ENCODE assay signal across 8 mouse cellular contexts in the genomic region with DNA sequence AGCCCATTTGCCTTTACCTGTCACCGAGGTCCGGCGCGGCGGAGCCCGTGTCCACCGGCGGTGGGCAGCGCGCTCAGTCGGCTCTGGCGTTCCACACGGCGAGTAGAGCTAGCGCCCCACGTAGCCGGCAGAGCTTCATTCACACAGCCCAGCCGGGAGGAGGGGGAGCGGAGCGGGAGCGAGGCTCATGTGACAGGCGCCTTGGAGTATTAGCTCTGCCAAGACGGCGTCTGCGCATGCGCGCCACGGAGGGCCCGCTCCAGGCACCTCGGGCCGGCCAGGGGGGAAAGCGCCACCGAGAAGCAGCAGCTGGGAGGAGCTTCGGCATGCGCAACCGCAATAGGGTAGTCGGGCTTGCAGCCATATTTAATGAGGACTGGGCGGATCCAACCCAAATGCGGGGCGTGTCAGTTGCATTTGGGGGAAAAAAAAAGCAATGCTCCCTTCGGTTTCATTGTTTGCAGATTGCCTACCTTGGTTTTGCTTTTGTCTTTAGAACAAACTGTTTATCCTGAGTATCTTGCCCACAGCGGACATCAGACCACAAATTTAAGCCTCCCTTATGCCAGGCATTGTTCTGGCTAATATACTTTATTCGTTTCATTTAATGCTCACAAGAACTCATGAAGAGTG. TPM values are rescaled to one million over a fixed set of nuclear protein-coding genes. Genes with fewer than 3 reads are reported as not detected.
DNase-seq lines count a peak whose midpoint lies in the region; ATAC-seq and TF ChIP-seq lines count a peak whose summit lies in the region.

A gene (minus strand): TSS at position 270 of the 633 bp plus-strand sequence.

- TF ChIP-seq EP300 in MEL (IDR thresholded peaks at IDR 0.05; ENCODE audit: low read depth in 1 of 2, low read length in 2 of 2) = no peak

- TF ChIP-seq RAD21 in MEL (IDR thresholded peaks at IDR 0.05; ENCODE audit: low read depth, low read length) = no peak

- TF ChIP-seq POLR2A in MEL (IDR thresholded peaks at IDR 0.05; ENCODE audit: control insufficient read depth in 1 of 2, insufficient read depth in 1 of 2, low read depth in 1 of 2, low read length in 2 of 2, poor library complexity in 1 of 2) = peak; percentile 69 to 74
- TF ChIP-seq POLR2A in cerebellum, adult 2 months (IDR thresholded peaks at IDR 0.05; ENCODE audit: borderline replicate concordance, insufficient read depth, low read length) = no peak

- DNase-seq in MEL (ENCODE audit: low read depth, low spot score) = peak; percentile 98
- DNase-seq in cerebellum, adult 2 months = peak; percentile 95 to 98
- DNase-seq in forelimb bud, embryonic 11.5 days (ENCODE audit: low read depth, low spot score) = peak; percentile 95
- DNase-seq in layer of hippocampus, adult 9-10 months (ENCODE audit: low spot score) = peak; percentile 78
- peak; percentile 82 for DNase-seq in ovary, postnatal 10 days (ENCODE audit: low spot score)
- peak; percentile 93 to 94 for DNase-seq in thymus, postnatal 10 days (ENCODE audit: low spot score in 2 of 2)

- peak within 1 kb of the TSS; percentile 57 for H3K4me2 ChIP-seq in lung, embryonic 16.5 days (ENCODE audit: low read depth, low read length)

- H3K4me3 ChIP-seq in MEL (ENCODE audit: control insufficient read depth in 1 of 2, insufficient read depth in 1 of 2, low read depth in 2 of 2, low read length in 2 of 2) = peak within 1 kb of the TSS; percentile 85 to 92
- peak within 1 kb of the TSS; percentile 66 for H3K4me3 ChIP-seq in cerebellum, adult 2 months (replicated peaks; ENCODE audit: insufficient read depth, low read depth, low read length)
- peak within 1 kb of the TSS; percentile 67 for H3K4me3 ChIP-seq in lung, embryonic 16.5 days (ENCODE audit: low read length)

- H3K9me3 ChIP-seq in MEL (replicated peaks; ENCODE audit: insufficient read depth, low read length) = no peaks in the 10 kb centered on the region
- H3K9me3 ChIP-seq in lung, embryonic 16.5 days (ENCODE audit: control insufficient read depth, low read length) = no peaks in the 10 kb centered on the region

- no peaks in the 10 kb centered on the region; the same call in 1 of the 2 replicates for H3K79me2 ChIP-seq in MEL (ENCODE audit: control insufficient read depth, insufficient read depth, low read length, poor library complexity)

- peaks cover 0 to 4% of the 10 kb centered on the region in 2 experiments; a peak in 2 of 4 replicates for H3K4me1 ChIP-seq in MEL (ENCODE audit: control insufficient read depth in 1 of 2, insufficient read depth in 2 of 2, low read length in 2 of 2)
- no peaks in the 10 kb centered on the region for H3K4me1 ChIP-seq in cerebellum, adult 2 months (ENCODE audit: control insufficient read depth, insufficient read depth, low read length)
- H3K4me1 ChIP-seq in lung, embryonic 16.5 days (replicated peaks; ENCODE audit: control insufficient read depth, insufficient read depth, low read length) = peaks cover 3% of the 10 kb centered on the region; the same call in 1 of the 2 replicates

- peak within 1 kb of the TSS; percentile 88 for H3K9ac ChIP-seq in MEL (ENCODE audit: control insufficient read depth, low read depth, low read length, poor library complexity, severe bottlenecking)
- peak within 1 kb of the TSS; percentile 82 for H3K9ac ChIP-seq in lung, embryonic 16.5 days (ENCODE audit: low read length)

- peaks cover 0 to 16% of the 10 kb centered on the region in 2 experiments; a peak in 2 of 4 replicates for H3K36me3 ChIP-seq in MEL (ENCODE audit: control insufficient read depth in 1 of 2, insufficient read depth in 2 of 2, low read length in 2 of 2)
- H3K36me3 ChIP-seq in lung, embryonic 16.5 days (ENCODE audit: control insufficient read depth, insufficient read depth, low read length) = no peaks in the 10 kb centered on the region

- peak; percentile 92 to 95 for ATAC-seq in hematopoietic stem cell, adult 5-6 weeks (replicated peaks in 1 of 2; ENCODE audit: insufficient read depth in 1 of 2, low FRiP score in 2 of 2, low TSS enrichment in 1 of 2, low read depth in 1 of 2, poor library complexity in 2 of 2, severe bottlenecking in 2 of 2)
- ATAC-seq in lung, embryonic 16.5 days (ENCODE audit: low read depth) = peak; percentile 98

- H3K27me3 ChIP-seq in MEL (ENCODE audit: control insufficient read depth in 1 of 2, insufficient read depth in 2 of 2, low read length in 2 of 2) = no peaks in the 10 kb centered on the region
- H3K27me3 ChIP-seq in cerebellum, adult 2 months (ENCODE audit: control insufficient read depth, insufficient read depth, low read length) = no peaks in the 10 kb centered on the region
- no peaks in the 10 kb centered on the region for H3K27me3 ChIP-seq in lung, embryonic 16.5 days (ENCODE audit: control insufficient read depth, insufficient read depth, low read depth, low read length)

- H3K27ac ChIP-seq in MEL (ENCODE audit: control insufficient read depth, low read depth, low read length) = peak within 1 kb of the TSS; percentile 61
- peak within 1 kb of the TSS; percentile 62; the same call in 1 of the 2 replicates for H3K27ac ChIP-seq in cerebellum, adult 2 months (ENCODE audit: insufficient read depth, low read length)
- H3K27ac ChIP-seq in lung, embryonic 16.5 days (ENCODE audit: low read length) = peak within 1 kb of the TSS; percentile 91

- WGBS in cerebellum, adult 2 months = 12% methylated on average over 43 of the region's 43 CpGs
- 15% methylated on average over 43 of the region's 43 CpGs for WGBS in lung, embryonic 16.5 days

- TF ChIP-seq CTCF in MEL (IDR thresholded peaks at IDR 0.05 in 2 of 3, conservative IDR thresholded peaks at IDR 0.05 in 1 of 3; ENCODE audit: control insufficient read depth in 1 of 3, insufficient read depth in 1 of 3, low read depth in 2 of 3, low read length in 3 of 3, poor library complexity in 1 of 3, severe bottlenecking in 1 of 3) = no peak
- no peak for TF ChIP-seq CTCF in cerebellum, adult 2 months (IDR thresholded peaks at IDR 0.05; ENCODE audit: borderline replicate concordance, insufficient read depth, low read depth, low read length)

TF ChIP-seq in MEL, 35 proteins besides CTCF, POLR2A, EP300 and RAD21:
- TF ChIP-seq USF2 (IDR thresholded peaks at IDR 0.05; ENCODE audit: borderline replicate concordance in 1 of 2, insufficient read depth in 1 of 2, low read depth in 1 of 2, low read length in 2 of 2) = no peak
- no peak for TF ChIP-seq KAT2A (conservative IDR thresholded peaks at IDR 0.05; ENCODE audit: low read depth, low read length)
- no peak for TF ChIP-seq MAFK (IDR thresholded peaks at IDR 0.05; ENCODE audit: borderline replicate concordance, low read depth, low read length)
- peak; percentile 62 for TF ChIP-seq HCFC1 (IDR thresholded peaks at IDR 0.05; ENCODE audit: low read depth, low read length)
- TF ChIP-seq CHD2 (IDR thresholded peaks at IDR 0.05; ENCODE audit: low read length) = no peak
- peak; percentile 95 for TF ChIP-seq NRF1 (IDR thresholded peaks at IDR 0.05; ENCODE audit: insufficient read depth, low read depth, low read length, poor library complexity, severe bottlenecking)
- TF ChIP-seq SMC3 (IDR thresholded peaks at IDR 0.05; ENCODE audit: low read depth, low read length) = no peak
- TF ChIP-seq TAL1 (IDR thresholded peaks at IDR 0.05; ENCODE audit: low read length) = no peak
- peak; percentile 62 for TF ChIP-seq MXI1 (IDR thresholded peaks at IDR 0.05; ENCODE audit: low read depth, low read length)
- peak; percentile 94 for TF ChIP-seq ZNF384 (IDR thresholded peaks at IDR 0.05; ENCODE audit: low read depth, low read length)
- TF ChIP-seq SIN3A (IDR thresholded peaks at IDR 0.05; ENCODE audit: low read length) = peak; percentile 41; the same call in 1 of the 2 replicates
- no peak for TF ChIP-seq MEF2A (IDR thresholded peaks at IDR 0.05; ENCODE audit: extremely low read depth, insufficient replicate concordance, low read depth, low read length, poor library complexity, severe bottlenecking)
- 0 out of 2 replicates have a peak, but pooled peaks have one; percentile 42 for TF ChIP-seq MYC (IDR thresholded peaks at IDR 0.05; ENCODE audit: low read depth, low read length)
- TF ChIP-seq ZMIZ1 (IDR thresholded peaks at IDR 0.05; ENCODE audit: low read depth, low read length) = peak; percentile 45; the same call in 1 of the 2 replicates
- no peak for TF ChIP-seq POLR2AphosphoS5 (IDR thresholded peaks at IDR 0.05; ENCODE audit: borderline replicate concordance, low read depth, low read length)
- TF ChIP-seq MAX (IDR thresholded peaks at IDR 0.05; ENCODE audit: low read length) = peak; percentile 42; the same call in 1 of the 2 replicates
- TF ChIP-seq MAZ (IDR thresholded peaks at IDR 0.05; ENCODE audit: low read depth, low read length) = peak; percentile 62; the same call in 1 of the 2 replicates
- no peak for TF ChIP-seq ZC3H11A (IDR thresholded peaks at IDR 0.05; ENCODE audit: low read depth, low read length)
- TF ChIP-seq RCOR1 (IDR thresholded peaks at IDR 0.05; ENCODE audit: low read depth, low read length) = no peak
- no peak for TF ChIP-seq GABPA (IDR thresholded peaks at IDR 0.05; ENCODE audit: low read depth, low read length)
- no peak for TF ChIP-seq MYB (IDR thresholded peaks at IDR 0.05; ENCODE audit: low read depth, low read length)
- TF ChIP-seq BHLHE40 (IDR thresholded peaks at IDR 0.05; ENCODE audit: borderline replicate concordance, low read depth, low read length) = no peak
- peak; percentile 87 for TF ChIP-seq USF1 (IDR thresholded peaks at IDR 0.05; ENCODE audit: low read depth, low read length)
- TF ChIP-seq ZKSCAN1 (IDR thresholded peaks at IDR 0.05; ENCODE audit: low read depth, low read length) = no peak; the same call in 1 of the 2 replicates
- TF ChIP-seq TBP (IDR thresholded peaks at IDR 0.05; ENCODE audit: low read depth, low read length) = 0 out of 2 replicates have a peak, but pooled peaks have one; percentile 39
- peak; percentile 75 for TF ChIP-seq NELFE (IDR thresholded peaks at IDR 0.05; ENCODE audit: low read depth, low read length)

RNA-seq across cellular contexts. Expression of the gene that starts here (rescaled TPM):
- total RNA-seq in MEL (2012; rRNA removed) = 8.1 and 12.4 TPM in 2 replicates
- polyA plus RNA-seq in MEL (2012; ENCODE audit: insufficient read depth in 1 of 2, insufficient read length in 2 of 2, low read depth in 1 of 2, low replicate concordance in 2 of 2, missing spikeins in 1 of 2) = 10 to 100 TPM in 1 of 2 experiments, not detected in 1; 10.4 TPM
- 9.3 and 9.6 TPM in 2 replicates for polyA plus RNA-seq in cerebellum, adult 2 months (2012; rRNA removed)
- 8.5 and 10.2 TPM in 2 replicates for total RNA-seq in hematopoietic stem cell, adult 5-6 weeks (2017)
- polyA plus RNA-seq in lung, embryonic 16.5 days (2015; fragmentation: Nextera tagmentation; extraction: Ambion mirVana) = 9.9 TPM in 2 replicates

Comparison
In these comparisons a context has a peak if more than half of its experiments do, and no peak if none do; other contexts are left out.
1. Peak in every context shown above with its lines: DNase-seq, ATAC-seq, H3K4me3 ChIP-seq and H3K27ac ChIP-seq.